Mouse (Mus musculus) forebrain, embryonic 10.5 days (tissue): ENCODE measurements around the gene BC025920. TPM values are rescaled to one million over a fixed set of nuclear protein-coding genes. Genes with fewer than 3 reads are reported as not detected.

ENCODE experiments used
- DNase-seq: peaks from one replicate; pipeline ENCODE4 v3.0.0-alpha.2; 2017; ENCODE audit warnings: low spot score; ENCODE audit errors: extremely low spot score
- H3K27ac ChIP-seq: fragments of 300-500 bp; sonication (generic); 2 replicates; pipeline ENCODE4 v1.5.1; 2016; ENCODE audit warnings: mild to moderate bottlenecking
- H3K27me3 ChIP-seq: fragments of 300-500 bp; sonication (generic); 2 replicates; pipeline ENCODE4 v1.6.1; 2016; ENCODE audit warnings: mild to moderate bottlenecking; ENCODE audit not compliant: poor library complexity, severe bottlenecking
- H3K36me3 ChIP-seq: fragments of 300-500 bp; sonication (generic); replicated peaks from 2 replicates; pipeline ENCODE4 v1.6.1; 2016; ENCODE audit warnings: mild to moderate bottlenecking, moderate library complexity
- H3K4me1 ChIP-seq: fragments of 300-500 bp; sonication (generic); 2 replicates; pipeline ENCODE4 v1.6.1; 2016
- H3K4me3 ChIP-seq: fragments of 300-500 bp; sonication (generic); 2 replicates; pipeline ENCODE4 v1.5.1; 2016; ENCODE audit warnings: mild to moderate bottlenecking, moderate library complexity
- H3K9me3 ChIP-seq: fragments of 300-500 bp; sonication (generic); 2 replicates; pipeline ENCODE4 v1.6.1; 2016; ENCODE audit warnings: mild to moderate bottlenecking, moderate library complexity
- WGBS: fragments of 180-500 bp; shearing (Covaris S2); methylation state at CpG from one replicate; pipeline ENCODE4 v1.1.7; 2016; 5-methylcytosine and 5-hydroxymethylcytosine counted together
- polyA plus RNA-seq: library from polyadenylated mRNA; unstranded; fragments of >200 nt; fragmentation: Nextera tagmentation; extraction: Ambion mirVana; gene quantifications from 2 replicates; pipeline ENCODE4 v1.2.1, GENCODE M21; 2016

BC025920 gene
- polyA plus RNA-seq, 1 experiment from 2014 or later = 2.1 TPM

DNA sequence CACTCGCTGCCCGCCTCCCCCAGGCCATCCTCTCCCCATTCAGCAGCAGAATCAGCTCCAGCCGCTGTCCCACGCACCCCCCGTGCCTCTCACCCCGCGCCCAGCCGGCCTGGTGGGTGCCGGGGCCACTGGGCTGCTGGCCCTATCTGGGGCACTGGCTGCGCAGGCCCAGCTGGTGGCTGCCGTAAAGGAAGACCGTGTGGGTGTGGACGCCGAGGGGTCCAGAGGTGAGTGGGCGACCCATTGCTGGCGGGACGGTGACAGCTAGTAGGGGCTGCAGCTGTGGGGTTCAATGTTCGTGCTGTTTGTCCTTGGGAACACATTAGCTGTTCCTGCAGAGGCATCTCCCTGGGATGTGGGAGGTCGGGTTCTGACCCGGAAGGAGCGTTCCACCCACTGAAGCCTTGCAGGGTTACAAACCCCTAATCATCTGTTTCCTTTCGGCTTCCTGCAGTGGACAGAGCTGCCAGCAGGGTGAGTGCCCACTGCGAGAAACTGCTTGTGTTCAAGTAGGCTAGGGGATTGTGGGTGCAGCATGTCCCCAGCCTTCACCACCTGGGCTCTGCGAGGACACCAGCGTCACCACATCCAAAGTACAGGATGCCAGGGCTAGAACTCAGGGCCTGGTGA is 25.5 kb upstream of the BC025920 start:
- Histone ChIP-seq H3K27me3 (peaks cover 100% of the 10 kb centered on the region), H3K9me3 (no peaks in the 10 kb centered on the region), H3K4me3 (no peak overlapping the region), H3K27ac (0 out of 2 replicates have a peak overlapping the region, but pooled peaks have one; percentile 1), H3K4me1 (peaks cover 50% of the 10 kb centered on the region), H3K36me3 (no peaks in the 10 kb centered on the region)
- WGBS = 57% methylated on average over 25 of the region's 25 CpGs
- no peak for DNase-seq

DNA sequence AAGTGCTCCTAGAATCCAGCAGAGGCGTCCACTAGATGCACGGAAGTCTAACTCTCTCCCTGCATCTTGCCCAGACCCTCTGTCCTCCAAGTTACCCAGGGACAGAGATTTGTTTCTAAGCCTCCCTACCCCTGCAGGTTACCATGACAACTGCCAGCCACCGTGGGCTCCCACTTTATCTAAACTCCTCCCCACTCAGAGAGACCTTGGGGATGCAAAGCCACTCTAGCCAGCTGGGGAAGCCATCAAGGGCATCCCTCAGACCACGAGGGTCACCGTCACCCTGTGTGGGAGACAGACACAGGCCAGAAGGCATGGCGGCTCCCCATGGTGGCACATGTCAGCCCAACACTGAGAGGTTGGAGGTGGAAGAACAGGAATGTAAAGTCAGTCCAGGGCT is 22.7 kb upstream of the BC025920 start:
- Histone ChIP-seq H3K9me3 (no peaks in the 10 kb centered on the region), H3K4me1 (peaks cover 42% of the 10 kb centered on the region), H3K4me3 (no peak overlapping the region), H3K36me3 (no peaks in the 10 kb centered on the region), H3K27ac (no peak overlapping the region), H3K27me3 (peaks cover 100% of the 10 kb centered on the region)
- no peak for DNase-seq
- WGBS = 57% methylated on average over 6 of the region's 6 CpGs

DNA sequence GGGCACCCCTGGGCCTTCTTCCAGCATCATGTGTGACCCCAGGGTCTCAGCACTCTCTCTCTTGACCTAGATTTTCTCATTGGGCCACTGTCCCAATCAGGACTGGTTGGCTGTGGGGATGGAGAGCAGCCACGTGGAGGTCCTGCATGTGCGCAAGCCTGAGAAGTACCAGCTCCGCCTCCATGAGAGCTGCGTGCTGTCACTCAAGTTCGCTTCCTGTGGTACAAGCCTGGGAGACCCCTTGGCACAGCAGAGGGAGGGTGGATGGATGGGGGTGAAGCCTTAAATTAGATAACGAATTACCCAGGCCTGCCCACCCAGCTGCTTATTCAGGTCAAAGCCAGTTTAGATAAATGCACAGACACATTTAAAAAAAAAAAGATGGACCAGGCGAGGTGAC is 17.3 kb upstream of the BC025920 start:
- no peak overlapping the region for H3K4me3 ChIP-seq
- no peak overlapping the region for H3K27ac ChIP-seq
- peaks cover 100% of the 10 kb centered on the region for H3K27me3 ChIP-seq
- 73% methylated on average over 7 of the region's 7 CpGs for WGBS
- no peak for DNase-seq
- no peaks in the 10 kb centered on the region for H3K9me3 ChIP-seq
- H3K4me1 ChIP-seq = peaks cover 10% of the 10 kb centered on the region; the same call in 1 of the 2 replicates
- no peaks in the 10 kb centered on the region for H3K36me3 ChIP-seq

DNA sequence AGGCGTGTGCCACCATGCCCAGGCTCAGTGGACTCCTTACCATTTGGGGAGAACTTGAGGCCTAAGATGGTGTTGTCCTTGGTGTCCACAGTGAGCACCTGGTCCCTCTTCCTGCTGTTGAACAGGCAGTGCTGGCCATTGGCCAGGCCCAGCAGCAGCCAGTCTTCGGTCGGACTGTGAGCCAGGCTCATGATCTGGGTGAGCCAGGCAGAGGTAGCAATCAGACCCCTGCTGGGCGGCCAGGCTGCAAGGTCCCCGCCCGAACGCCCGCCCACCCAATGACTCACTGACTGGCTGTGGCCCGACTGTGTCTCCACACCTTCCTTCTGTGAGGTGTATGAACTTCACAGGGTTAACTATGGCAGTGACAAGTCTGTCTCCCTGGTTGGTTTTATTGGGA is 14.2 kb upstream of the BC025920 start:
- Histone ChIP-seq H3K36me3 (no peaks in the 10 kb centered on the region), H3K27ac (no peak overlapping the region), H3K4me3 (no peak overlapping the region), H3K27me3 (peaks cover 100% of the 10 kb centered on the region), H3K9me3 (no peaks in the 10 kb centered on the region), H3K4me1 (peaks cover 19% of the 10 kb centered on the region)
- DNase-seq = no peak
- 73% methylated on average over 9 of the region's 9 CpGs for WGBS

DNA sequence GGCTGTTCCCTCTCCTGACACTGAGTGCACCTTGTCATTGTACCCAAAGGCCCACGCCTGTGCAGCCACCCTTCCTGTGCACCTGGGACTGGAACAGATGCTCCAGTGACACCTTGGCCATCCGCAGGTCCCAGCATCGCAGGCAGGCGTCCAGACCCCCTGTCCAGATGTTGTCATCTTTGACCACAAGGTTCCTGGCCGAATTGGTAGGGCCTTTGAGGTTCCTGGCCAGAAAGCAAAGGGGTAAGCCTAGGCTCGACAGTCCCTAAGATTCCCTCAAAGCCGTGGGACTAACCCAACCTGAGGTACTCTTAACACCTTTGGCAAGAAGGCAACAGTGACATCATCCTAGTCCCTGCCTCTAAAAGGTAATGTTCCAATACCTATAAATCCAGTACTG is 13.4 kb upstream of the BC025920 start:
- no peaks in the 10 kb centered on the region for H3K36me3 ChIP-seq
- WGBS = 84% methylated on average over 7 of the region's 7 CpGs
- H3K4me3 ChIP-seq = no peak overlapping the region
- no peak overlapping the region for H3K27ac ChIP-seq
- H3K27me3 ChIP-seq = peaks cover 100% of the 10 kb centered on the region
- H3K9me3 ChIP-seq = no peaks in the 10 kb centered on the region
- H3K4me1 ChIP-seq = peaks cover 27% of the 10 kb centered on the region
- DNase-seq = no peak

DNA sequence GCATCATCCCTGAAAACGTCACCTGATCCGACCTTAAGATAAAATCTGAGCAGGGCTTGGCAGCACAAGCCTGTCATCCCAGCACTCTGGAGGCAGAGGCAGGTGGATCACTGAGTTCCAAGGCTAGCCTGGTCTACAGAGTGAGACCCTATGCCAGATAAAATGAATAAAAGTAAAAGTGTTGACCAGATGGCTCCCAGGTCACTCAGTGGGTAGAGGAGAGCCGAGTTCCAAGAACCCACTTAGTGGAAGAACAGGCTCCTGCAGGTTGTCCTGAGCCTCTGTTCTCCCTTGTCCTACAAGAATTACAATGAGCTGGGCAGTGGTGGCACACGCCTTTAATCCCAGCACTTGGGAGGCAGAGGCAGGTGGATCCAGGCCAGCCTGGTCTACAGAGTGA is 12.8 kb upstream of the BC025920 start:
- WGBS = 76% methylated on average over 4 of the region's 4 CpGs
- H3K27me3 ChIP-seq = peaks cover 100% of the 10 kb centered on the region
- H3K4me1 ChIP-seq = peaks cover 33% of the 10 kb centered on the region
- H3K36me3 ChIP-seq = no peaks in the 10 kb centered on the region
- no peak overlapping the region for H3K4me3 ChIP-seq
- no peak for DNase-seq
- no peak overlapping the region for H3K27ac ChIP-seq
- no peaks in the 10 kb centered on the region for H3K9me3 ChIP-seq

DNA sequence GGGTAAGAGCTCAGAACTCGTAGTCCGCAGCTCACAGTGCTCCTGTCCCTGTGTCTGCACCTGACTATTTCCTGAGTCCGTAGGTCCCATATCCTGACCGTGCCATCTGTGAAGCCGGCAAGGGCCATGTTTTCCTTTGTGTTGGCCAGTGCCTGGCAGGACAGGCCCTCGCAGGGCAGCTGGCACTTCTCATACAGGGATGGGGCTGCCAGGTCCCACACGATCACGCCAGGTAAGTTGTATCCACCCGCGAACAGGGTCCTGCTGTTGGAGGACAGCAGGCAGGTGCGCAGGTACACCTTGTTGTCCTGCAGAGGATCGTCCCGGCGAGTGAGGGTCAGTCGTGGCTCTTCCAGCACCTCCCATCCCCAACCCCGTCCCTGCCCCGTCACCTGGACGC is 12.1 kb upstream of the BC025920 start:
- Histone ChIP-seq H3K4me3 (no peak overlapping the region), H3K9me3 (no peaks in the 10 kb centered on the region), H3K27me3 (peaks cover 100% of the 10 kb centered on the region), H3K36me3 (no peaks in the 10 kb centered on the region), H3K27ac (no peak overlapping the region), H3K4me1 (peaks cover 40% of the 10 kb centered on the region)
- DNase-seq = no peak
- 81% methylated on average over 18 of the region's 18 CpGs for WGBS

DNA sequence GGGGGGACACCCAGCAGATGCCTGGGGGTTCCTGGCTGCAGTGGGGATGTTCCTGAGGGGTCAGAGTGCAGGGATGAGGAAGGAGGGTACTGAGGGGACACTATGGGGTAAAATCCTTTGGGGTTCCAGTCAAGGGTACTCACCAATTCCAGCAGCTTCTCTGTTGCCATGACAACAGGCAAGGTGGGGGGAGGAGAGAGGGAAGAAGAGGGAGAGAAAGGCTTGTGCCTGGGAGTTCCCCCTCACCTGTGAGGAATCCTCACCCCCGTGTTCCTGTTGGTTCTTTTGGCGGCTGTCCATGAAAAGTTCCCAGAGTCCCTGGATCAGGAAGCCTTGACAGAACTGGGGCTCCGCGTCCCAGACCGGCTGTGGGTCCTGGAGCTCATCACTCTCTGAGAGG is 10.5 kb upstream of the BC025920 start:
- Histone ChIP-seq H3K27me3 (peaks cover 100% of the 10 kb centered on the region), H3K4me1 (peaks cover 54% of the 10 kb centered on the region), H3K36me3 (no peaks in the 10 kb centered on the region), H3K9me3 (no peaks in the 10 kb centered on the region), H3K27ac (0 out of 2 replicates have a peak overlapping the region, but pooled peaks have one; percentile 2), H3K4me3 (no peak overlapping the region)
- WGBS = 51% methylated on average over 5 of the region's 5 CpGs
- DNase-seq = no peak

DNA sequence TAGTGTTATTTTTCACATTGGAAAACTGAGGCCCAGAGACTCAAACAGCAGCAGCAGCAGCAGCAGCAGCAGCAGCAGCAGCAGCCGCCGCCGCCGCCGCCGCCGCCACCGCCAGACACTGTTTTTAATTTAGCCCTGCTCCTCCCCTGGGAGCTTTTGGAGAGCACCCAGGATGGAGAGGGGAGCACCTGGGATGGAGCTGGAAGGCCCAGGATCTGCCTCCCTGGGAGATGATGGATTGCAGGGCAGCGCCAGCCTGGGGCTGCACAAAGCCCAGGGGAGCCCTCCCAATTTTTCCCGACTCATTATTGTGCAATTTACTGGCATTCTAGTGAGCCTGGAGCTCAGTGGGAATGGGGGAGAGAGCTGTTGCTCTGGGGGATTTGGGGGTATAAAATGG is 9.5 kb upstream of the BC025920 start:
- Histone ChIP-seq H3K27me3 (peaks cover 99% of the 10 kb centered on the region), H3K4me3 (peak overlapping the region; percentile 37), H3K27ac (peak overlapping the region; percentile 71), H3K36me3 (no peaks in the 10 kb centered on the region), H3K4me1 (peaks cover 64% of the 10 kb centered on the region), H3K9me3 (no peaks in the 10 kb centered on the region)
- no peak for DNase-seq
- WGBS = 4% methylated on average over 10 of the region's 10 CpGs

DNA sequence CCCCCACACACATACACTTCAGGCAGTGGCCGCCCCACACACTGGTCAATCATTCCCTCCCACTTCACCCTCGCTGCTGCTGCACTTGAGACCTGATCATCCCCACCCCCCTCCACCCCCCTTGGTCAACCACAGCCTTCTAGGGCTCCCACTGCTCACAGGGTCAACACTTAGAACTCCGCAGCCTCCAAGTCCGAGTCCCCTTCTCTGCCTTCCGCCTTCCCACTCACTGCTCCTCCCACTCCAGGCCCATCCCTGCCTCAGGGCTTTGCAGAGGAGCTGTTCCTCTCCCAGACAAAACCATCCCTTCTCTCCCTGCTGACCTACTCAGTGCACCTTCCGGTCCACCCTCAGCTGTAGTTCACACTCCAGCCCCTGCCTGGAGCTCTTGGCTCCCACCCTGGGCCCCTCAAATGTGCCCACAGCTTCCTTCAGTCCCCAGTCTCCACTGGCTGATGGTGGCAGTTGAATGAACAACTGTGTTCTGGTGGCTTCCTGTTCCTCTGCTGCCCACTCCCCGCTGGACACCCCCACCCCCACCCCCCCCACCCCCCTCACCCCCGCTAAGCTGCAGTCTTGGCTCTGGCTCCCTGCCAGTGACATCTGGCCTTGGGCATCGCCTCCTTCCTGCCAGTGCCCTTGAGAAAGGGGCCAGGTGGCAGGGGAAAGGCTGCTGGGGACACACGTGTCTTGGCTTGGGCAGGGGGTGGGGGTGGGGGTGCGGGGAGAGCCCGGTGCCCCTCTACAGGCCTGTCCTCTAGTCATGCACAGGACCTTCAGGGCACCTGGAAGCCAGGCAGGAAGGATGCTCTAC is 8.7 kb upstream of the BC025920 start:
- Histone ChIP-seq H3K4me1 (peaks cover 71% of the 10 kb centered on the region), H3K36me3 (no peaks in the 10 kb centered on the region), H3K27ac (peak overlapping the region; percentile 71), H3K4me3 (peak overlapping the region; percentile 37), H3K9me3 (no peaks in the 10 kb centered on the region), H3K27me3 (peaks cover 99% of the 10 kb centered on the region)
- WGBS = 11% methylated on average over 12 of the region's 12 CpGs
- peak; percentile 45 for DNase-seq

DNA sequence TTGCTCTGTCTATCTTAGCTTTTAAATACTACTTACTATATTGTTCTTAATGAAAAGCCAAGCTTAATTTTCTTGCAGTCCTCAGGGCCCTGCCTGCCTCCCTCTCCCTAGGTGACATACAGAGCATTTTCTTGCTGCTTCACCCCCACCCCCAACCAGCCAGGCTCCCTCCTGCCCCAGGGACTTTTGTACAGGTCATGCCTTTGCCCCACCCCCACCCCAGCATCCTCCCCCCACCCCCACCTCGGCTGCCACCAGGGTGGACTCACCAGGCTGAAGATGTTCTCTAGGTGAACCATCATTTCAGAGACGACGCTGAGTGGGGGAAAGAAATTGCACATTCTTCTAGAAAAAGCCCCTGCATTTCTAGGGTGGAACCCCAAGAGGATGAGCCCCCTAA is 7.7 kb upstream of the BC025920 start:
- H3K4me3 ChIP-seq = no peak overlapping the region
- H3K4me1 ChIP-seq = peaks cover 79% of the 10 kb centered on the region
- no peak for DNase-seq
- no peak overlapping the region for H3K27ac ChIP-seq
- WGBS = 55% methylated on average over 3 of the region's 3 CpGs
- no peaks in the 10 kb centered on the region for H3K9me3 ChIP-seq
- H3K27me3 ChIP-seq = peaks cover 92% of the 10 kb centered on the region
- H3K36me3 ChIP-seq = no peaks in the 10 kb centered on the region

DNA sequence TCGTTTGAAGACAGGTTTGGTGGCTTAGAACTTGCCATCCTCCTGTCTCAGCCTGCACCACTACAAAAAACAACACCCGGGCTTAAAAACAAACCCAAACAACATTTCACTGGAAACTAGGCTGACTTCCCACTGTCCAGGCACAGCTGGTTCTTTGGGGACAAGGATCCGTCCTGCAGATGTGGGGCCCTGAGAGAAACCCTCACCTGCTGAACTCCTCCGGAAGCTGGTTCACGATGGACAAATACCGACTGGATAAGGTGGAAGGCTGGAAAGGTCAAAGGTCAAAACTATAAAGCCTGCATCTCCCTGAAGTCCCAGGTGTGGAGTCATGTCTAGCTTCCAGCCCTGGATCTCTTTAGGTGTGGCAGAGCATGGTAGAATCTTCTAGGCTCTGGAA is 7.2 kb upstream of the BC025920 start:
- WGBS = 67% methylated on average over 6 of the region's 6 CpGs
- H3K27me3 ChIP-seq = peaks cover 88% of the 10 kb centered on the region
- peaks cover 79% of the 10 kb centered on the region for H3K4me1 ChIP-seq
- no peaks in the 10 kb centered on the region for H3K36me3 ChIP-seq
- no peak overlapping the region for H3K4me3 ChIP-seq
- DNase-seq = no peak
- H3K27ac ChIP-seq = no peak overlapping the region
- no peaks in the 10 kb centered on the region for H3K9me3 ChIP-seq

DNA sequence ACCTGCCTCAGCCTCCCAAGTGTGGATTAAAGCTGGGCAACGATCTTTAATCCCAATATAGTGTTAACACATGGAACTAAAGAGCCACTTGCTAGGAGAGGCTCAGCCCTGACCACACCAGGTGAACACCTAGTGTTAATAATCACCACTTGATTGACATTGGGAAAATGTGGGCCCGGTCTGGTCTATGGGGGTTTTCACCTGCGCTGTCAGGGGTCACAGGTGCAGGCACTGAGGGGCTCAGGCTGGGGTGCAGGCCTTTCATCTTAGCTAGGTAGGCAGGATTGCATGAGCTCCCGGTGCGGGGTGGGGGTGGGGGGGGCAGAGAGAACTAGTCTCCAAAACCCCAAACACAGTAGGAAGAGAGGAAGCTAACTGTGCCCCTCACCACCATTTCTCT is 6.4 kb upstream of the BC025920 start:
- WGBS = 78% methylated on average over 5 of the region's 5 CpGs
- no peak for DNase-seq
- Histone ChIP-seq H3K9me3 (no peaks in the 10 kb centered on the region), H3K4me3 (no peak overlapping the region), H3K36me3 (no peaks in the 10 kb centered on the region), H3K27ac (no peak overlapping the region), H3K27me3 (peaks cover 88% of the 10 kb centered on the region), H3K4me1 (peaks cover 81% of the 10 kb centered on the region)
